ENCODE assay signal across 8 mouse cellular contexts in the genomic region with DNA sequence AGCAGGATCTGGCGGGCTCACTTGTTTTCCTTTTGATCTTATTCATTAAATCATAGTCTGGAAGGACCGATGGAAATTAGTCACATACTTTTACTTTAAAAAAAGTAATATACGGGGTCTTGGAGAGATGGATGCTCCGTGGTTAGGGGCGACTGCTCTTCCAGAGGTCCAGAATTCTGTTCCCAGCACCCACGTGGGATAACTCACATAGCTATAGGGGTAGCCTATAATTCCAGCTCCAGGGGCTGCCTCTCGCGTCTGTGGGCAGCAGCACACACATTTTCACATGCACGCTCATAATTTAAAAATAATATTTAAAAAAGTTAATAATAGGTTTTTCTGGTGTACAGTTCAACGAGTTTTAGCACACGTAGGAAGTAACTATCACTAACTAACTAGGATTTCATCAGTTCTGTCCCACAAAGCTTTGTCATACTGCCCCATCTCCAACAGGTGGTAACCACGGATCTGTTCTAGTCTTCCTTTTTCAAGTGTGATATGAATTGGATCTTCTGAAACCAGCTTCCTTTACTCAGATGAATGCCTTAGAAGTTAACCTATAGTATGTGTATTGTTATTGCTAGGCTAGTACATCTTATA. TPM values are rescaled to one million over a fixed set of nuclear protein-coding genes. Genes with fewer than 3 reads are reported as not detected.
A peak's percentile ranks its signal among the peaks of the same experiment; 100 is the strongest.
DNase-seq lines count a peak whose midpoint lies in the region; ATAC-seq and TF ChIP-seq lines count a peak whose summit lies in the region.

No protein-coding gene starts in this region.

- H3K27me3 ChIP-seq in thymus, adult 2 months (ENCODE audit: control insufficient read depth, insufficient read depth, low read length) = no peaks in the 10 kb centered on the region
- no peaks in the 10 kb centered on the region for H3K27me3 ChIP-seq in embryonic facial prominence, embryonic 14.5 days (replicated peaks; ENCODE audit: control insufficient read depth, insufficient read depth, low read length)
- no peaks in the 10 kb centered on the region for H3K27me3 ChIP-seq in limb, embryonic 15.5 days
- no peaks in the 10 kb centered on the region for H3K27me3 ChIP-seq in stomach, embryonic 15.5 days (replicated peaks)

- 0 out of 2 replicates have a peak overlapping the region, but pooled peaks have one; percentile 20 for H3K4me3 ChIP-seq in thymus, adult 2 months (ENCODE audit: control insufficient read depth, insufficient read depth, low read length)
- peak overlapping the region; percentile 93 for H3K4me3 ChIP-seq in embryonic facial prominence, embryonic 14.5 days (ENCODE audit: low read depth, low read length)
- peak overlapping the region; percentile 77 for H3K4me3 ChIP-seq in limb, embryonic 15.5 days
- peak overlapping the region; percentile 96 for H3K4me3 ChIP-seq in stomach, embryonic 15.5 days (replicated peaks)

- no peak for TF ChIP-seq POLR2A in thymus, adult 2 months (IDR thresholded peaks at IDR 0.05; ENCODE audit: control insufficient read depth, extremely low read depth, insufficient read depth, low read length, poor library complexity)

- peaks cover 3% of the 10 kb centered on the region for H3K4me1 ChIP-seq in thymus, adult 2 months (replicated peaks; ENCODE audit: control insufficient read depth, insufficient read depth, low read length)
- peaks cover 12% of the 10 kb centered on the region for H3K4me1 ChIP-seq in embryonic facial prominence, embryonic 14.5 days (ENCODE audit: control insufficient read depth, insufficient read depth, low read length)
- peaks cover 15% of the 10 kb centered on the region; the same call in 1 of the 2 replicates for H3K4me1 ChIP-seq in limb, embryonic 15.5 days
- H3K4me1 ChIP-seq in stomach, embryonic 15.5 days = peaks cover 8% of the 10 kb centered on the region; the same call in 1 of the 2 replicates

- no peak overlapping the region for H3K27ac ChIP-seq in thymus, adult 2 months (ENCODE audit: control insufficient read depth, insufficient read depth, low read length)
- peak overlapping the region; percentile 94; the same call in 1 of the 2 replicates for H3K27ac ChIP-seq in embryonic facial prominence, embryonic 14.5 days (replicated peaks; ENCODE audit: low read depth, low read length)
- peak overlapping the region; percentile 78 for H3K27ac ChIP-seq in limb, embryonic 15.5 days
- no peak overlapping the region for H3K27ac ChIP-seq in stomach, embryonic 15.5 days

- no peaks in the 10 kb centered on the region for H3K9me3 ChIP-seq in embryonic facial prominence, embryonic 14.5 days (ENCODE audit: control insufficient read depth, low read length)
- H3K9me3 ChIP-seq in limb, embryonic 15.5 days = no peaks in the 10 kb centered on the region
- H3K9me3 ChIP-seq in stomach, embryonic 15.5 days = no peaks in the 10 kb centered on the region

- H3K36me3 ChIP-seq in thymus, adult 2 months (ENCODE audit: control insufficient read depth, insufficient read depth, low read length) = no peaks in the 10 kb centered on the region
- H3K36me3 ChIP-seq in embryonic facial prominence, embryonic 14.5 days (ENCODE audit: control insufficient read depth, insufficient read depth, low read length) = peaks cover 11% of the 10 kb centered on the region
- H3K36me3 ChIP-seq in limb, embryonic 15.5 days = peaks cover 7% of the 10 kb centered on the region; the same call in 1 of the 2 replicates
- no peaks in the 10 kb centered on the region; the same call in 1 of the 2 replicates for H3K36me3 ChIP-seq in stomach, embryonic 15.5 days

- TF ChIP-seq CTCF in thymus, adult 2 months (IDR thresholded peaks at IDR 0.05; ENCODE audit: borderline replicate concordance, control insufficient read depth, extremely low read depth, insufficient read depth, low read length, poor library complexity) = no peak

- ATAC-seq in embryonic facial prominence, embryonic 14.5 days (ENCODE audit: low read depth) = no peak
- no peak for ATAC-seq in limb, embryonic 15.5 days (ENCODE audit: insufficient number of reproducible peaks, low FRiP score, low TSS enrichment, low read depth)
- ATAC-seq in stomach, embryonic 15.5 days (ENCODE audit: insufficient read depth, low FRiP score, low read depth) = no peak
- no peak for ATAC-seq in cerebellum, adult (ENCODE audit: insufficient number of reproducible peaks, low FRiP score, low TSS enrichment)
- ATAC-seq in activated CD4-positive, CD25-positive, alpha-beta regulatory T cell, adult 4 months = no peak

- H3K4me2 ChIP-seq in embryonic facial prominence, embryonic 14.5 days (ENCODE audit: low read depth, low read length) = peak overlapping the region; percentile 71
- H3K4me2 ChIP-seq in limb, embryonic 15.5 days = peak overlapping the region; percentile 64
- H3K4me2 ChIP-seq in stomach, embryonic 15.5 days = peak overlapping the region; percentile 77

- peak overlapping the region; percentile 95 for H3K9ac ChIP-seq in embryonic facial prominence, embryonic 14.5 days (ENCODE audit: low read depth, low read length)
- no peak overlapping the region for H3K9ac ChIP-seq in limb, embryonic 15.5 days
- H3K9ac ChIP-seq in stomach, embryonic 15.5 days = no peak overlapping the region

- 2% methylated on average over 12 of the region's 12 CpGs for WGBS in thymus, adult 2 months
- 17% methylated on average over 12 of the region's 12 CpGs for WGBS in embryonic facial prominence, embryonic 14.5 days
- WGBS in limb, embryonic 15.5 days = 14% methylated on average over 12 of the region's 12 CpGs
- WGBS in stomach, embryonic 15.5 days = 16% methylated on average over 12 of the region's 12 CpGs

- DNase-seq in thymus, adult 2 months = no peak
- DNase-seq in thymus, postnatal 25 days = no peak
- DNase-seq in embryonic facial prominence, embryonic 14.5 days (ENCODE audit: low spot score) = no peak
- DNase-seq in adrenal gland, adult (ENCODE audit: inconsistent age in 2 of 2, low spot score in 1 of 2) = no peak

RNA-seq across cellular contexts. Expression of a gene that starts 1.2 kb away (rescaled TPM):
- polyA plus RNA-seq in thymus, adult 2 months (2012; rRNA removed) = 18.3 and 20.1 TPM in 2 replicates
- polyA plus RNA-seq in embryonic facial prominence, embryonic 14.5 days (2014; fragmentation: Nextera tagmentation; extraction: Ambion mirVana) = 29.1 and 29.2 TPM in 2 replicates
- 33.3 and 34.4 TPM in 2 replicates for polyA plus RNA-seq in limb, embryonic 15.5 days (2015; fragmentation: Nextera tagmentation; extraction: Ambion mirVana)
- polyA plus RNA-seq in stomach, embryonic 15.5 days (2015; fragmentation: Nextera tagmentation; extraction: Ambion mirVana) = 22.5 and 25.8 TPM in 2 replicates
- polyA plus RNA-seq in activated CD4-positive, CD25-positive, alpha-beta regulatory T cell, adult 4 months (2017; shearing (Covaris generic)) = 10 to 100 TPM; 38.4 to 43.6 TPM

Comparison
In these comparisons a context has a peak if more than half of its experiments do, and no peak if none do; other contexts are left out.
1. H3K27ac ChIP-seq: peak in embryonic facial prominence, embryonic 14.5 days (single experiment) and limb, embryonic 15.5 days (single experiment); none in thymus, adult 2 months (single experiment) and stomach, embryonic 15.5 days (single experiment).
2. H3K4me3 ChIP-seq: peak in every context shown above with its lines; median percentile 96 in stomach, embryonic 15.5 days; 93 in embryonic facial prominence, embryonic 14.5 days; 77 in limb, embryonic 15.5 days; 20 in thymus, adult 2 months.
3. Peak in every context shown above with its lines, with median percentiles within 50 percentile points of each other: H3K4me2 ChIP-seq.